Mouse (Mus musculus) megakaryocyte, embryonic 14.5 days (primary cell): ENCODE measurements at regions not wholly inside any gene's neighbourhood (a gene's known extent, or its start where the extent isn't known, plus 50 kb on each side); places are given as distances from the start of the nearest gene placed in this dataset.

Experiments used
- FLI1 ChIP-seq: IDR thresholded peaks from 2 replicates; pipeline ENCODE4 v1.6.1; 2012; ENCODE audit warnings: low read length, inconsistent platforms, mixed read lengths
- GATA1 ChIP-seq: IDR thresholded peaks from 3 replicates; pipeline ENCODE4 v1.6.1; 2012; ENCODE audit warnings: mixed read lengths, low read length, inconsistent platforms, borderline replicate concordance

DNA sequence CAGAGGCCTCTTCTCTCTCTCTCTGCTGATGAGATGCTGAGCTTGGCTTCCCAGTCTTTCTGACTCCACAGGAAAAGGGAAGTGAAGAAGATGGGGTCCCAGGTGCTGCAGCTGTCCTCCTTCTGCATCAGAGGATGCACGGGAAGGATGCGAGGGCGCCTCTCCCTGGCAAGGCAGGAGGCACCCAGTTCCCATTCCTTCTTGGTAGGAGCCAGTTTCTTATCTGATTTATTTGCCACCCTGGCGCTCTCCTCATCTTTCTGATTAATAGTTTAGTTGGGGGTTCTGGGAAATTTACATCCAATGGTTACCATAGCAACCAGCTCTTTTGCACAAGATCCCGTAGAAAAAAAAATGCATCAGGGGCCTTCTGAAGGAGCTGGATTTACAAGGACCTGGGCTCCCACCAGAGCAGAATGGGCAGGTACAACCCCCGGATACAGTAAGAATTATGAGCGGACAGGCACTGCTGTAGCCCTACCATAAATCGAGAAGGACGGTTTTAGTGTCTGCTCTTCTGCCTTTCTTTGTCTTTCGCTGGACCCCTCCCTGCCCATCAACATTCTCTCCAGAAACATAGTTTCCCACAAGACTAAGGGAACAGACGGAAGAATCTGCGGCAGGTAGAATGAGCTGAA lies 107.2 kb upstream of the Shb start:
- no peak for TF ChIP-seq GATA1
- TF ChIP-seq FLI1: no peak
